ENCODE assay signal across 23 mouse cellular contexts in genomic region chr19:56381407-56381806, GRCm38 (mm10). TPM values are rescaled to one million over a fixed set of nuclear protein-coding genes. Genes with fewer than 3 reads are reported as not detected.
A peak's percentile ranks its signal among the peaks of the same experiment; 100 is the strongest.
DNase-seq lines count a peak whose midpoint lies in the region; ATAC-seq and TF ChIP-seq lines count a peak whose summit lies in the region.
"Had no signal": no experiment of that assay in that cellular context is flagged by ENCODE, and none has a peak within 500 bp of the region (broad histone marks: within the 10 kb centered on the region; RNA-seq: fewer than 3 reads in every experiment).

No protein-coding gene starts in this region.

- no peaks in the 10 kb centered on the region for H3K36me3 ChIP-seq in liver, postnatal 0 days (replicated peaks; ENCODE audit: insufficient read depth, low read length)
- H3K36me3 ChIP-seq in liver, embryonic 11.5 days (ENCODE audit: control insufficient read depth, insufficient read depth, low read length): no peaks in the 10 kb centered on the region
- no peaks in the 10 kb centered on the region; the same call in 1 of the 2 replicates for H3K36me3 ChIP-seq in liver, embryonic 13.5 days
- H3K36me3 ChIP-seq in kidney, embryonic 16.5 days (ENCODE audit: insufficient read depth, low read length): no peaks in the 10 kb centered on the region
- H3K36me3 ChIP-seq: embryonic facial prominence, embryonic 10.5 days; embryonic facial prominence, embryonic 12.5 days; forebrain, embryonic 15.5 days had no signal

- no peaks in the 10 kb centered on the region for H3K27me3 ChIP-seq in liver, postnatal 0 days (ENCODE audit: insufficient read depth, low read length)
- H3K27me3 ChIP-seq in liver, embryonic 11.5 days (replicated peaks; ENCODE audit: control insufficient read depth, insufficient read depth, low read length): no peaks in the 10 kb centered on the region
- H3K27me3 ChIP-seq in liver, embryonic 13.5 days: no peaks in the 10 kb centered on the region
- no peaks in the 10 kb centered on the region for H3K27me3 ChIP-seq in kidney, embryonic 16.5 days (ENCODE audit: insufficient read depth, low read length)
- H3K27me3 ChIP-seq: embryonic facial prominence, embryonic 12.5 days; forebrain, embryonic 13.5 days; forebrain, embryonic 15.5 days; Patski had no signal

- 67% methylated on average over 10 of the region's 10 CpGs for WGBS in liver, postnatal 0 days (ENCODE audit: insufficient replicate concordance)
- 58% methylated on average over 10 of the region's 10 CpGs for WGBS in liver, embryonic 11.5 days
- 30% methylated on average over 10 of the region's 10 CpGs for WGBS in liver, embryonic 13.5 days (ENCODE audit: insufficient replicate concordance)
- 90% methylated on average over 10 of the region's 10 CpGs for WGBS in kidney, embryonic 16.5 days

- no peak overlapping the region for H3K4me2 ChIP-seq in liver, postnatal 0 days (ENCODE audit: low read depth, low read length)
- no peak overlapping the region for H3K4me2 ChIP-seq in liver, embryonic 11.5 days
- no peak overlapping the region for H3K4me2 ChIP-seq in liver, embryonic 13.5 days
- H3K4me2 ChIP-seq in kidney, embryonic 16.5 days (replicated peaks; ENCODE audit: low read depth, low read length): no peak overlapping the region
- H3K4me2 ChIP-seq: embryonic facial prominence, embryonic 12.5 days; forebrain, embryonic 13.5 days; forebrain, embryonic 15.5 days had no signal

- H3K9ac ChIP-seq in liver, postnatal 0 days (replicated peaks): no peak overlapping the region
- H3K9ac ChIP-seq in liver, embryonic 11.5 days (ENCODE audit: low read depth, low read length): no peak overlapping the region
- H3K9ac ChIP-seq in liver, embryonic 13.5 days: no peak overlapping the region
- H3K9ac ChIP-seq in kidney, embryonic 16.5 days (replicated peaks; ENCODE audit: low read length): no peak overlapping the region
- H3K9ac ChIP-seq: embryonic facial prominence, embryonic 12.5 days; forebrain, embryonic 13.5 days; forebrain, embryonic 15.5 days; forebrain, postnatal 0 days had no signal

- H3K9me3 ChIP-seq in liver, postnatal 0 days (ENCODE audit: low read length): no peaks in the 10 kb centered on the region
- H3K9me3 ChIP-seq in liver, embryonic 11.5 days (ENCODE audit: control insufficient read depth, low read length): no peaks in the 10 kb centered on the region
- 0 out of 2 replicates have a peak, but pooled peaks cover 4% of the 10 kb centered on the region for H3K9me3 ChIP-seq in liver, embryonic 13.5 days (replicated peaks)
- no peaks in the 10 kb centered on the region for H3K9me3 ChIP-seq in kidney, embryonic 16.5 days (ENCODE audit: low read length)
- H3K9me3 ChIP-seq: embryonic facial prominence, embryonic 10.5 days; embryonic facial prominence, embryonic 12.5 days; forebrain, embryonic 15.5 days had no signal

- no peak for TF ChIP-seq CTCF in liver, postnatal 0 days (IDR thresholded peaks at IDR 0.05; ENCODE audit: low read depth)

- peak; percentile 39 for DNase-seq in liver
- no peak for DNase-seq in liver, postnatal 0 days
- no peak for DNase-seq in liver, embryonic 11.5 days (ENCODE audit: low spot score)
- no peak for DNase-seq in liver, embryonic 13.5 days
- DNase-seq in cerebellum, adult 9-10 months: no peak
- DNase-seq: adrenal gland, adult 8-10 months; adrenal gland, postnatal 14 days; adrenal gland, postnatal 36 days; cerebellum, adult 11-12 months; cerebellum, adult 2 months; cerebellum, adult 9-11 months; cerebellum, postnatal 14 days; cerebellum, postnatal 36 days; forebrain, postnatal 0 days had no signal

- no peak for TF ChIP-seq EP300 in liver, postnatal 0 days (IDR thresholded peaks at IDR 0.05; ENCODE audit: low read depth)

- no peak for ATAC-seq in liver, postnatal 0 days
- ATAC-seq in liver, embryonic 11.5 days (replicated peaks; ENCODE audit: low FRiP score): 0 out of 2 replicates have a peak, but pooled peaks have one; percentile 39
- ATAC-seq in liver, embryonic 13.5 days (ENCODE audit: low read depth): peak; percentile 61; the same call in 1 of the 2 replicates
- ATAC-seq in megakaryocyte-erythroid progenitor cell, adult 5-6 weeks (replicated peaks; ENCODE audit: low FRiP score, low TSS enrichment, poor library complexity, severe bottlenecking): 0 out of 2 replicates have a peak, but pooled peaks have one; percentile 59
- no peak for ATAC-seq in kidney, embryonic 16.5 days (ENCODE audit: low FRiP score, low TSS enrichment)
- no peak for ATAC-seq in inflammation-experienced regulatory T-cells, adult 6 months
- ATAC-seq: activated CD4-positive, CD25-positive, alpha-beta regulatory T cell, adult 4 months; forebrain, embryonic 13.5 days; forebrain, embryonic 15.5 days; forebrain, postnatal 0 days; Patski had no signal

- H3K27ac ChIP-seq in liver, postnatal 0 days (ENCODE audit: low read depth): no peak overlapping the region
- no peak overlapping the region for H3K27ac ChIP-seq in liver, embryonic 11.5 days (ENCODE audit: low read depth, low read length)
- no peak overlapping the region for H3K27ac ChIP-seq in liver, embryonic 13.5 days
- H3K27ac ChIP-seq in kidney, embryonic 16.5 days (ENCODE audit: low read length): no peak overlapping the region
- H3K27ac ChIP-seq: embryonic facial prominence, embryonic 10.5 days; embryonic facial prominence, embryonic 12.5 days; forebrain, embryonic 13.5 days; forebrain, embryonic 15.5 days had no signal

- H3K4me1 ChIP-seq in liver, postnatal 0 days (ENCODE audit: insufficient read depth): peaks cover 4% of the 10 kb centered on the region
- H3K4me1 ChIP-seq in liver, embryonic 11.5 days (replicated peaks; ENCODE audit: control insufficient read depth, insufficient read depth, low read length): peaks cover 6% of the 10 kb centered on the region
- H3K4me1 ChIP-seq in liver, embryonic 13.5 days (replicated peaks): peaks cover 35% of the 10 kb centered on the region
- no peaks in the 10 kb centered on the region for H3K4me1 ChIP-seq in kidney, embryonic 16.5 days (ENCODE audit: insufficient read depth, low read length)
- H3K4me1 ChIP-seq: embryonic facial prominence, embryonic 10.5 days; embryonic facial prominence, embryonic 12.5 days; forebrain, embryonic 13.5 days; forebrain, embryonic 15.5 days had no signal

- no peak overlapping the region for H3K4me3 ChIP-seq in liver, postnatal 0 days (ENCODE audit: low read depth, low read length)
- no peak overlapping the region for H3K4me3 ChIP-seq in liver, embryonic 11.5 days (ENCODE audit: low read depth, low read length)
- H3K4me3 ChIP-seq in liver, embryonic 13.5 days (replicated peaks): no peak overlapping the region
- no peak overlapping the region for H3K4me3 ChIP-seq in kidney, embryonic 16.5 days (ENCODE audit: low read length)
- H3K4me3 ChIP-seq: embryonic facial prominence, embryonic 10.5 days; embryonic facial prominence, embryonic 12.5 days; forebrain, embryonic 13.5 days; forebrain, embryonic 15.5 days had no signal

RNA-seq across cellular contexts. Expression of gene Nrap, which starts 8.4 kb away (rescaled TPM):
- 0.16 and 0.47 TPM in 2 replicates for polyA plus RNA-seq in liver, postnatal 0 days (2015; fragmentation: Nextera tagmentation; extraction: Ambion mirVana)
- 0.09 and 0.14 TPM in 2 replicates for polyA plus RNA-seq in liver, embryonic 11.5 days (2014; fragmentation: Nextera tagmentation; extraction: Ambion mirVana)
- 0.12 TPM in 2 replicates for polyA plus RNA-seq in liver, embryonic 13.5 days (2015; fragmentation: Nextera tagmentation; extraction: Ambion mirVana)
- total RNA-seq in megakaryocyte-erythroid progenitor cell, adult 5-6 weeks (2014; fragmentation: Nextera tagmentation): 0.13 TPM in 1 of 2 replicates, not detected in the other
- 0.09 and 0.15 TPM in 2 replicates for total RNA-seq in megakaryocyte-erythroid progenitor cell, adult 5-6 weeks (2017)
- 0.36 and 0.37 TPM in 2 replicates for polyA plus RNA-seq in kidney, embryonic 16.5 days (2015; fragmentation: Nextera tagmentation; extraction: Ambion mirVana)
- polyA plus RNA-seq in inflammation-experienced regulatory T-cells, adult 6 months (2017; shearing (Covaris generic)): not detected
- polyA plus RNA-seq: activated CD4-positive, CD25-positive, alpha-beta regulatory T cell, adult 4 months had no signal

RNA-seq across cellular contexts. Expression of gene Casp7, which starts 15.5 kb away (rescaled TPM):
- 9.8 and 10.1 TPM in 2 replicates for polyA plus RNA-seq in liver, postnatal 0 days (2015; fragmentation: Nextera tagmentation; extraction: Ambion mirVana)
- polyA plus RNA-seq in liver, embryonic 11.5 days (2014; fragmentation: Nextera tagmentation; extraction: Ambion mirVana): 23.9 and 26.4 TPM in 2 replicates
- 15.0 and 15.4 TPM in 2 replicates for polyA plus RNA-seq in liver, embryonic 13.5 days (2015; fragmentation: Nextera tagmentation; extraction: Ambion mirVana)
- total RNA-seq in megakaryocyte-erythroid progenitor cell, adult 5-6 weeks (2014; fragmentation: Nextera tagmentation): 18.6 and 31.0 TPM in 2 replicates
- 30.9 and 31.3 TPM in 2 replicates for total RNA-seq in megakaryocyte-erythroid progenitor cell, adult 5-6 weeks (2017)
- polyA plus RNA-seq in kidney, embryonic 16.5 days (2015; fragmentation: Nextera tagmentation; extraction: Ambion mirVana): 26.6 and 27.2 TPM in 2 replicates
- polyA plus RNA-seq in inflammation-experienced regulatory T-cells, adult 6 months (2017; shearing (Covaris generic)): 10 to 100 TPM; 29.6 to 38.3 (median 37.2) TPM

Comparison
In these comparisons a context has a peak if more than half of its experiments do, and no peak if none do; other contexts are left out.
1. ATAC-seq: peak in liver, embryonic 11.5 days (single experiment), liver, embryonic 13.5 days (single experiment) and megakaryocyte-erythroid progenitor cell, adult 5-6 weeks (single experiment); none in liver, postnatal 0 days (single experiment), kidney, embryonic 16.5 days (single experiment) and inflammation-experienced regulatory T-cells, adult 6 months (single experiment).